Mouse (Mus musculus) liver, postnatal 0 days (tissue): ENCODE measurements around the gene Rps15.

Experiments
- CTCF ChIP-seq: sonication (generic); IDR thresholded peaks from 2 replicates; pipeline ENCODE4 v1.5.1; 2016; ENCODE audit warnings: antibody characterized with exemption, low read depth
- EP300 ChIP-seq: IDR thresholded peaks from 2 replicates; pipeline ENCODE4 v1.6.1; 2016; ENCODE audit warnings: antibody characterized with exemption, low read depth, mild to moderate bottlenecking

DNA sequence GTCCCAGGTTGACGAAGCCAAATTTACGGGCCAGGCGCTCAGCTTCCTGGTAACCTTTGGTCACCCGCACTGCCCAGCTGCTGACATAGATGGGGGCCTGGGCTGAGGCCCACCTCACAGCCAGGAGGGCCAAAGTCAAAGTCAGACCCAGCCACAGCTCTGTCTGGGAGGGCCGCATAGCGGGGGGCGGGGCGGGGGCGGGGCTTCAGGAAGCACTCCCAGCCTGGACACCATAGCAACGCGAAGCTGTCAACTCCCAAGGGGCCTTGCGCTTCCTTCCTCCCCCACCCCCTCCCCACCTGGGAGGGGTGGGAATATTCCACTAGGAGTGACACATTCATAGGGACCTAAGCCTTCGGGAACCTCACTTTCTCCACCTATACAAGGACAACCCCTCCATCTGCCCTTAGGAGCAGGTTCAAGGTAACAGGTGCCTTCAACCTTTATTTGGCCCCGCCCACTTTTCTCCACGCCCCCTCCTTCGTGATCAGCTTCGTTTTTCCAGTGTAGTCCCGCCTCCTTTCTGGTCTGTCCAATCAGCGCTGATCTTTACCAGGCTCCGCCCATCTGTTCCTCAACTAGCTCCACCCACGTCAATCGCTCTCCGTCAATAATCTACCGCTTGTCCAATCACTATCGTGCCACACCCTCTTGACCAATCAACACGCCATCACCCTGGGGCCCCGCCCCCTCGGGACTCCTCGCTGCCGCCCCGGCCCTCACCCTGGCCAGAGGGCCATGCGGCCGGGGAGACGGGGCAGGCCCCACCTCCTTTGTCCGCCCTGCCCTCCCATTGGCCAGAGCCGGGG, 37.2 kb downstream of the Rps15 start, which contains the start of the genes Pcsk4 and Reep6:
- TF ChIP-seq EP300, result no peak
- no peak for TF ChIP-seq CTCF
